Mouse (Mus musculus): ENCODE data around the gene Klhl10. TPM values are rescaled to one million over a fixed set of nuclear protein-coding genes. Genes with fewer than 3 reads are reported as not detected.

The Klhl10 gene
- polyA plus RNA-seq, 1 experiment: 0.13 TPM

- Histone ChIP-seq H3K4me1 (ENCODE audit: control insufficient read depth, insufficient read depth, low read length) (peaks cover 35% of the 10 kb centered on the region), H3K27me3 (replicated peaks; ENCODE audit: control insufficient read depth, insufficient read depth, low read length) (no peaks in the 10 kb centered on the region), H3K27ac (ENCODE audit: insufficient read depth, low read depth, low read length) (peak overlapping the region; percentile 95), H3K4me3 (ENCODE audit: insufficient read depth, low read depth, low read length) (peak overlapping the region; percentile 86), H3K36me3 (ENCODE audit: control insufficient read depth, insufficient read depth, low read length) (no peaks in the 10 kb centered on the region)
- TF ChIP-seq POLR2A (IDR thresholded peaks at IDR 0.05; ENCODE audit: low read depth, low read length) (no peak), CTCF (conservative IDR thresholded peaks at IDR 0.05; ENCODE audit: insufficient read depth, insufficient read length, low read depth, low read length) (no peak)
- 1% methylated on average over 42 of the region's 42 CpGs for WGBS
- DNase-seq: peak; percentile 83
Observed at GRCm38 (mm10) chr11:100396886-100397599, 44.7 kb upstream of the Klhl10 start.

GRCm38 (mm10) chr11:100397600-100398389 is 43.9 kb upstream of the Klhl10 start, which contains the start of gene Jup:
TSS of gene Jup (minus strand) at chr11:100397763.
- peak; percentile 100 for DNase-seq
- H3K27ac ChIP-seq (ENCODE audit: insufficient read depth, low read depth, low read length): peak within 1 kb of the TSS; percentile 95
- TF ChIP-seq CTCF (conservative IDR thresholded peaks at IDR 0.05; ENCODE audit: insufficient read depth, insufficient read length, low read depth, low read length) (no peak), POLR2A (IDR thresholded peaks at IDR 0.05; ENCODE audit: low read depth, low read length) (peak; percentile 99)
- 1% methylated on average over 37 of the region's 37 CpGs for WGBS
- H3K36me3 ChIP-seq (ENCODE audit: control insufficient read depth, insufficient read depth, low read length): no peaks in the 10 kb centered on the region
- peak within 1 kb of the TSS; percentile 86 for H3K4me3 ChIP-seq (ENCODE audit: insufficient read depth, low read depth, low read length)
- peaks cover 31% of the 10 kb centered on the region for H3K4me1 ChIP-seq (ENCODE audit: control insufficient read depth, insufficient read depth, low read length)
- no peaks in the 10 kb centered on the region for H3K27me3 ChIP-seq (replicated peaks; ENCODE audit: control insufficient read depth, insufficient read depth, low read length)

- no peak for DNase-seq
- Histone ChIP-seq H3K27me3 (replicated peaks; ENCODE audit: control insufficient read depth, insufficient read depth, low read length) (no peaks in the 10 kb centered on the region), H3K27ac (ENCODE audit: insufficient read depth, low read depth, low read length) (no peak overlapping the region), H3K4me3 (ENCODE audit: insufficient read depth, low read depth, low read length) (no peak overlapping the region), H3K4me1 (ENCODE audit: control insufficient read depth, insufficient read depth, low read length) (peaks cover 30% of the 10 kb centered on the region), H3K36me3 (ENCODE audit: control insufficient read depth, insufficient read depth, low read length) (no peaks in the 10 kb centered on the region)
- WGBS: 90% methylated on average over 7 of the region's 7 CpGs
- TF ChIP-seq POLR2A (IDR thresholded peaks at IDR 0.05; ENCODE audit: low read depth, low read length) (no peak), CTCF (conservative IDR thresholded peaks at IDR 0.05; ENCODE audit: insufficient read depth, insufficient read length, low read depth, low read length) (no peak)
Observed at GRCm38 (mm10) chr11:100398517-100398916, 43.2 kb upstream of the Klhl10 start.

- no peaks in the 10 kb centered on the region for H3K27me3 ChIP-seq (replicated peaks; ENCODE audit: control insufficient read depth, insufficient read depth, low read length)
- H3K27ac ChIP-seq (ENCODE audit: insufficient read depth, low read depth, low read length): no peak overlapping the region
- H3K4me3 ChIP-seq (ENCODE audit: insufficient read depth, low read depth, low read length): no peak overlapping the region
- whole genome bisulfite sequencing: 67% methylated on average over 9 of the region's 9 CpGs
- no peaks in the 10 kb centered on the region for H3K36me3 ChIP-seq (ENCODE audit: control insufficient read depth, insufficient read depth, low read length)
- peaks cover 23% of the 10 kb centered on the region for H3K4me1 ChIP-seq (ENCODE audit: control insufficient read depth, insufficient read depth, low read length)
- peak; percentile 48 for DNase-seq
- TF ChIP-seq POLR2A (IDR thresholded peaks at IDR 0.05; ENCODE audit: low read depth, low read length): no peak
- no peak for TF ChIP-seq CTCF (conservative IDR thresholded peaks at IDR 0.05; ENCODE audit: insufficient read depth, insufficient read length, low read depth, low read length)
Observed at GRCm38 (mm10) chr11:100399320-100399719, 42.4 kb upstream of the Klhl10 start.

GRCm38 (mm10) chr11:100399727-100400538 is 41.8 kb upstream of the Klhl10 start:
- Histone ChIP-seq H3K27me3 (replicated peaks; ENCODE audit: control insufficient read depth, insufficient read depth, low read length) (no peaks in the 10 kb centered on the region), H3K36me3 (ENCODE audit: control insufficient read depth, insufficient read depth, low read length) (no peaks in the 10 kb centered on the region), H3K4me1 (ENCODE audit: control insufficient read depth, insufficient read depth, low read length) (peaks cover 17% of the 10 kb centered on the region), H3K27ac (ENCODE audit: insufficient read depth, low read depth, low read length) (no peak overlapping the region), H3K4me3 (ENCODE audit: insufficient read depth, low read depth, low read length) (no peak overlapping the region)
- WGBS: 74% methylated on average over 12 of the region's 12 CpGs
- TF ChIP-seq CTCF (conservative IDR thresholded peaks at IDR 0.05; ENCODE audit: insufficient read depth, insufficient read length, low read depth, low read length): no peak
- TF ChIP-seq POLR2A (IDR thresholded peaks at IDR 0.05; ENCODE audit: low read depth, low read length): no peak
- no peak for DNase-seq

GRCm38 (mm10) chr11:100400842-100401241 is 40.9 kb upstream of the Klhl10 start:
- 86% methylated on average over 6 of the region's 6 CpGs for WGBS
- no peak for TF ChIP-seq CTCF (conservative IDR thresholded peaks at IDR 0.05; ENCODE audit: insufficient read depth, insufficient read length, low read depth, low read length)
- no peak for TF ChIP-seq POLR2A (IDR thresholded peaks at IDR 0.05; ENCODE audit: low read depth, low read length)
- H3K36me3 ChIP-seq (ENCODE audit: control insufficient read depth, insufficient read depth, low read length): no peaks in the 10 kb centered on the region
- H3K27me3 ChIP-seq (replicated peaks; ENCODE audit: control insufficient read depth, insufficient read depth, low read length): no peaks in the 10 kb centered on the region
- H3K4me3 ChIP-seq (ENCODE audit: insufficient read depth, low read depth, low read length): no peak overlapping the region
- no peak overlapping the region for H3K27ac ChIP-seq (ENCODE audit: insufficient read depth, low read depth, low read length)
- peaks cover 11% of the 10 kb centered on the region; the same call in 1 of the 2 replicates for H3K4me1 ChIP-seq (ENCODE audit: control insufficient read depth, insufficient read depth, low read length)
- no peak for DNase-seq

Measured in kidney, adult 2 months (tissue).